Mouse (Mus musculus) urinary bladder, adult 2 months (tissue): Measurements from ENCODE around the gene Cdh16. TPM values are rescaled to one million over a fixed set of nuclear protein-coding genes. Genes with fewer than 3 reads are reported as not detected.
"Not testable (repeated sequence)": the region's sequence is repeated elsewhere in the genome, so short reads cannot be mapped to it uniquely, and the experiment has no call there.

Source experiments
- DNase-seq: peaks from one replicate; pipeline ENCODE4 v3.0.0; 2022; ENCODE audit warnings: low spot score
- polyA plus RNA-seq: library from polyadenylated mRNA; depleted of rRNA; stranded (reverse); fragments of >200 nt; gene quantifications from 2 replicates; pipeline ENCODE4 v1.2.3, GENCODE M21; 2012; rRNA removed

Gene Cdh16
- not detected in 2 replicates for polyA plus RNA-seq

DNA sequence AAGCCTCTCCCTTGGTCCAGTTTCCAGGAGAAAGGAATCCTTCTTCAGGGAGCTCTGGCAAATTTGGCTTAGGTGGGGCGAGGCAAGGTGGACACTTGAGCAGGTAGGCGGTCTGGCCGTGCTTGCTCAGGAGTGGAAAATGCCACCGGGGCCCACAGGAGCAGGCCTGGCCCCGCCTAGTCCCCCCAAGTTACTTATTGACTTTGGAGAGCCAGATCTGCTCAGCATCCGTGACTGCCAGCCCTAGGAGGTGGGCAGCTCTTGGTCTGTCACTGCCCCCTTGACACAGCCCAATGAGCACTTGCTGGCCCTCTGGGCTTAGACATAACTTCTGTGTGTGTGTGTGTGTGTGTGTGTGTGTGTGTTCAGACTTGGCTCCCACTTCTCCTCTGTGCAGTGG, at the start of gene Cdh16:
TSS of gene Cdh16 (minus strand) at position 236 of the 400 bp plus-strand sequence.
- no peak for DNase-seq

DNA sequence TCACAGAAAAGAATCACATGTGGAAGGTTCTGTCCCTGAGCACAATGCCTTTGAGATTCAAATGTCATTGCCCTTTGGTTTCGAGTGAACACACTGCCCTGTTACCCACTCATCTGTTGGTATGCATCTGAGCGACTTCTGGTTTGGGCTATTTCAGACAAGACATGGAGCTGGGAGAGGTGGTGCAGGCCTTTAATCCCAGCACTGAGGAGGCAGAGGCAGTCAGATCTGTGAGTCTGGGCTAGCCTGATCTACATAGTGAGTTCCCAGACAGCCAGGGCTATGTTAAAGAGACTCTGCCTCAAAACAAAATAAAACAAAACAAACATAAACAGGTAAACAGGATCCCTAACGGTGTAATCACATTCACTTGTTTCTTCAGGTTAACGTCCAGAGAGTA, 31.4 kb upstream of the Cdh16 start:
- DNase-seq = no peak

DNA sequence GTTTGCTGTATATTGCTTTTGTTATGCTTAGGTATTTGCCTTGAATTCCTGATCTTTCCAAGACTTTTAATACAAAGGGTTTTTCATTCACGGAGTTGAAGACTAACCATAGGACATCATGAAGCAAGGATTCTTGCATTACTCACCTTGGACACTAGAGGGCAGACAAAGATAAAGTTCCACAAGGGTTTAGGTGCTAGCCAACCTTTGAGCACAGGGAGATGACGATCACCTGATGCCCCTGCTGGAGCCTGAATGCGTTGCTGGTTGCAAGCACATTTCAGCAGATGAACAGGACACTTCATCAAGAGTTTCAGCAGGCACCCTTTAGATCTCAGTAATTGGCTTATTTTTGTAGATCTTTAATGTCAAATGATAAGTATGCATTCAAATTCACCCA, 30.8 kb upstream of the Cdh16 start:
- DNase-seq = no peak

DNA sequence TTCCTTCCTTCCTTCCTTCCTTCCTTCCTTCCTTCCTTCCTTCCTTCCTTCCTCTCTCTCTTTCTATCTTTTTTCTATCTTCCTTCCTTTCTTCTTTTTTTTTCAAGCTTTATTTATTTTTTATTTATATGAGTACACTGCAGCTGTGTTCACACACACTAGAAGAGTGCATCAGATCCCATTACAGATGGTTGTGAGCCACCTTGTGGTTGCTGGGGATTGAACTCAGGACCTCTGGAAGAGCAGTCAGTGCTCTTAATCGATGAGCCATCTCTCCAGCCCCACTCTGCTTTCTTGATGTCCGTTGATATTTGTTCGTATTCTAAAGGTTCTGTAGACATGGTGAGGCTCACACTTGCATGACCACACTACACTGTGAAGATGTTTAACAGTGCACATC, 20.0 kb upstream of the Cdh16 start:
- DNase-seq = not testable (repeated sequence)

DNA sequence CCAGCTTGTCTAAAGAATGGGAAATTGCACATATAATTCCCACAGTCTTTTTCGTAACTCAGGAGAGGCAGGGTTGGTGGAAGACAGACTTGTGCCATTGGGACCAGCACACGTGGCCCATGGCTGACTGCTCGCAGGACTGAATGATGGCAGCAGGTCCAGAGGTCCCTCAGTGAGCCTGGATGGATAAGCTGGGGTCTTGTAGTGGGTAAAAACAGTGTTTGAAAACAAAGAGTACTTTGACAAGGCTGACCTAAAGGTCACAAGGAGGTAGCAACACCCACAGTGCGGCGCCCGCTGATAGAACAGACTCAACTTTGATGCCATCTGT, 18.1 kb upstream of the Cdh16 start:
- DNase-seq = no peak

DNA sequence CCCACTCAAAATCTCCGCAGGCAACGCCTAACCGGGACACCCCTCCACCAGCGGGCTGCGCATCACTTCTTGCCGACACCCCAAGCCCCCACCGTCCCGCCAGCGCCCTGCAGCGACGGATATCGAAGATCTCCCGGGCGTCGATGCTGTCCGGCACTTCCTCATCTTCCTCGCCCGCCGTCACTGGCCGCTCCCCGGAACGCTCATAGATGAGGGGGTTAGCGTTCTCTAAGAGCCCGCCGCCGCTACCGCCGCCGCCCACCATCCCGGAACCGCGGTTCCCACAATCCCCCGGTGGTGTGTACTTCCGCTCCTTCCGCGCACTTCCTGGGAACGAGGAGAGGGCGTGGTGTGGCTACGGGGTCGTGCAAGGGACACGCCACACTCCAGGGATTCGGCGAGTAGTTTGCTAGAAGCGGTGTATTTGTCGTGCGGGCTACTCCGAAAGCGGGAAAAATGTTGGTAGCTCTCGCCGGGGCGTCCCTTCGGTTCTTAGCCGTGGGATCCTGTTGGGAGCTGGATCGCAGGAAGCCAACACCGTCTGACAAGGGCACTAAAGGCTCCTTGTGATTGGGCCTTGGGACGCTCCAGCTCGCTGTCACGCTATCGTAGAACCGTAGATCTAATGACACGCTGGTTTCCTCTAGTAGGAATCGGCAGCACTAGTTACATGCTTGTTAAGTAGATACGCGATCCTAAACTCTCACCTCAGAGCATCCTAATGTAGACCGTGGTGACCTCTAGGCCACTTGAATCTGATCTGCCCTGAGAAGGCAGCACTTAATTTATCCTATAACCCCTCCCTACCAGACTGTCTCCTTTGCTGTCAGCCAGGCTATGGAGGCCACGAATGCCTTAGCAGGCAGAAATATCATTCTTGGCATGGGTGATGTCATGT, 17.5 kb upstream of the Cdh16 start, which contains the start of gene Ciao2b:
TSS of gene Ciao2b (minus strand) at position 540 of the 898 bp plus-strand sequence.
- peak; percentile 81 for DNase-seq

DNA sequence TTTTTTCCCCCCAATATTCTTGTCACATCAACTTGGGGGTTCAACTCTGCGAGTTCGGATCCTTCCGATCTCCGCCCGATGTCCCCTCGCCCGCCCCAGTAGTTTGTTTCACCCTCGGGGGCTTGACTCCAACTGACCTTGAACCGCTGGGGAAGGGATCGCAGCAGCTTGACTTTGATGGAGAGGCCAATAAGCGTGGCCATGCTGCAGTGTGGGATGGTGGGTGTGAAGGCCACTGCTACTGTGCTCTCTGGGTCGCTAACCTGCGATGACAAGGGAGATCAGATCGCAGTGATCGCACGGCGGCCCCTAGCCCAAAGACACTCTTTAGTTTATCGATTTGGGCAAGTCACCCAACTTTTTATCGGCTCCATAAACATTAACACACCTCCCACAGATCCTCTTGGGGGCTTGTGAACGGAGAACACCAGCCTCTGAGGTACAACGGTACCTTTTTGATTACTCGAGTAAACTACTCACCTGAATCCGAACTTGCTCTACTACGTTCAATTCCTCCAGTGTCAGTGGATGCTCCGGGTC, 16.7 kb upstream of the Cdh16 start:
- DNase-seq = peak; percentile 15

DNA sequence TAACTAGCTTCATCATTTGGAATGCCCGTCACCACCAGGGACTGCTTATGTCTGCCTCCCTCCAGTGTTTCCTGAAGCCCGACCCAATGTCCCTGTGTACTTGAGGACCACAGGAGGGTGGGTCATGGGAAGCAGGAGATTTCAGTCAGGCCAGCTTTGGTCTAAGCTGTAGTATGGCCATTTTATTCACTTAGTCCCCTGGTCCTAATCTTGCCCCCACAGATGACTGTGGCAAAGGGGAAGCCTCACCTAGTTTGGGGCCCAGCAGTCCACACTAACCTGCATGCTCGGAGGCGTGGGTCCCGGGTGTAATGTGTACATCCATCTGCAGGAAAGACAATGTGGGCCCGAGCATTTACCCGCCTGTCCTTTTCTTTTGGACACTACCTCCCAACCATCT, 16.0 kb upstream of the Cdh16 start:
- DNase-seq = no peak

DNA sequence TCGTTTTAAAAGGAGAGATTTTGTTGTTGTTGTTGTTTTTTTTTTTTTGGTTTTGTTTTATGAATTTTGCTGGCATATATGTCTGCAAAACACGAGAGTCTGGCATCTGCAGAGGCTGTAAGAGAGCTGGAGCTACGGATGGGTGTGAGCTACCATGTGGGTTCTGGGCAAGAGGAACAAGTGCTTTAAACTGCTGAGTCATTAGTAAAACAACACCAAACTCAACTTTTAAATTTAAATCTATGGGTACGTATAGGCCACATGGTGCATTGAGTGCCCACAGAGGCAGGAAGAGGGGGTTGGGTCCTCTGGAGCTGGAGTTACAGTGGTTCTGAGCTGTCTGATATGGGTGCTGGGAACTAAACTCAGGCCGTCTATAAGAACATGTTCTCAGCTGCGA, 13.8 kb upstream of the Cdh16 start:
- DNase-seq = no peak

DNA sequence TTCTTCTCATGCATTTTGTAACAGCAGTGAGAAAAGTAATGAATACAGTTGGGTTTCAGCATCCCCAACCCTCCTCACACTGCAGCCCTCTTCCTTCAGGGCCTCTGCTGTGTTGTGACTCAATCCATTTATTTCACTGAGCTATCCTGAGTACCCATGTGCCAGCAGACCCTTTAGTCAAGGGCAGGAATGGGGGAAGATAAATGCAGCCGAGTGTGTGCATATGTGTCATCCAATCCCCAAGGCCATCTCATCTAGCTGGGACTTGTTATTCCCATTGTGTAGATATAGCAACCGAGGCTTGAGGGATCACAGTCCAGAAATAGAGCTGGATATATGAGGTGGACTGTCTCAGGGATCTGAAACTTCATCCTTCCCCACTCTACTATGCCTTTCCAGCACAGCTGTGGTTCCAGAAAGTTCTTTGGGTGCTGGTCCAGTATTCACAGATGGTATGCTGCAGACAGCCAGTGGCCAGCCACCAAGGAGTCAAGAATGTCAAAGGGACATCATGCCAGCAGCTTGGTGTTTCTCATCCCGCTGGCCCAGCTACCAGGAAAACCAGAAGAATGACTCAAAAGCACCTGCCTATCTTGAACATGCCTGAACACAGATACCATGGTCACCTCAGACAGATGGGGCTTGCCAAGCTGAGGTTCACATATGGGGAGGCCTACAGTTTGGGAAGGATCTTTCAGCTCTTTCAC, 11.0 kb upstream of the Cdh16 start:
- DNase-seq = no peak

DNA sequence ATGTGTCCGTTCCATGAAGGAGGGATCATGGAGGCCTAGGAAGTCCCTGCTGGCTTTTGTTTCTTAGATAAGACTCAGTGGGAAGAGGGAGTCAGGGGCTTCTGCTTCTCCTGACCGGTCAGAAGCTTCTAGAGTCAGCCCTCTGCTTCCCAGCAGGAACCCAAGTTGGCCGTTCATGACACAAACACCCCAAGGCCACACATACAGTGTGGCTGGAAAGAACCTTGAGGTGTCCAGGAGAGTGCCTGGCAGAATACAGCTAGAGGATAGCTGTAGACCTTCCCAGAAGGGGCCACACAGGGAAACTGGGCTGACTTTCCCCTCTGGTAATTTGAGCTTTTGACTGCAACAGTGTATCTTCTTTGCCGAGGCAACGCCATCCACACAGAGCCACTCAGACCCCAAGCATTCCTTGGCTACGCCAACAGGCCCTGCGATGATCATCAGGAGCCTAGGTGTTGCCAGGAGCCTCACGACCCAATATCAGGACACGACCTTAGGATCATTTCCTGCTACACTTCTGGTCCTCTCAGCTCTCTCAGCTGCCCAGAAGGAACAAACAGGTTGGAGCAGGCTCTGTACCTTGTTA, 9.1 kb upstream of the Cdh16 start:
- DNase-seq = no peak

DNA sequence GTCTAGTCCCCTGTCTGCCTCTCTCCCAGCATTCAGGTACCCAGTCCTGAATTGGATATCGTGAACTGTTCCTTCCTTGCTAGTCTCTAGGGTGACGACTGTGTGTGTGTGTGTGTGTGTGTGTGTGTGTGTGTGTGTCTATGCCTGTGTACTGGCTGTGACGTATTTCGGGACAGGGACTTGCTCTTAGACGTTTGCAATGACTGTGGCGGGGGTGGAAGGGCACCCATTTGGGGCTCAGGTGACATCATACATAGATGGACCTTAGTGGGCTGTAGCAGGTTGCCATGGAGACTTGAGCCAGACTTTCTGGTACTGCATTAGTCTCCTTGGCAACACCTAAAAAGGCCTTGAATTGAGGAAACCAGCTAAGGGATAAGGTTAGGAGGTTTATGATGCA, 8.3 kb upstream of the Cdh16 start:
- DNase-seq = no peak

DNA sequence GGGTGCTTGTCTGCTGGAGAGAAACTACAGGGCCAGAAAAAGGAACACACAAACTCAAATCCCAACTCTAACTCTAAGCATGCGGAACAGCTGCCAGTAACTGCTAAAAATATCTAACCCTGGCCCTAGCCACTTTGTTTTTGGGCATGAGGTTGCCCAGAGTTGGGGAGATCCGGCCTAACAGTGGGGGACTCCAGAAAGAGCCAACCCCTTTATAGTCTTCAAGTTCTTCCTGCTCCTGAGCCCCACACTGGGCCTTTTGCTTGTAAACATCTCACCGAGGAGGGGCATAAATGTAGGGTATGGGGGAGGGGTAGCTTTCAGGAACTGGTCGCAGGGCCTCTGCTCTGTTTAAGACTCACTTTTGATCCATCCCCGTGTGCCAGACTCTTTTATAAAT, 7.8 kb upstream of the Cdh16 start:
- no peak for DNase-seq

DNA sequence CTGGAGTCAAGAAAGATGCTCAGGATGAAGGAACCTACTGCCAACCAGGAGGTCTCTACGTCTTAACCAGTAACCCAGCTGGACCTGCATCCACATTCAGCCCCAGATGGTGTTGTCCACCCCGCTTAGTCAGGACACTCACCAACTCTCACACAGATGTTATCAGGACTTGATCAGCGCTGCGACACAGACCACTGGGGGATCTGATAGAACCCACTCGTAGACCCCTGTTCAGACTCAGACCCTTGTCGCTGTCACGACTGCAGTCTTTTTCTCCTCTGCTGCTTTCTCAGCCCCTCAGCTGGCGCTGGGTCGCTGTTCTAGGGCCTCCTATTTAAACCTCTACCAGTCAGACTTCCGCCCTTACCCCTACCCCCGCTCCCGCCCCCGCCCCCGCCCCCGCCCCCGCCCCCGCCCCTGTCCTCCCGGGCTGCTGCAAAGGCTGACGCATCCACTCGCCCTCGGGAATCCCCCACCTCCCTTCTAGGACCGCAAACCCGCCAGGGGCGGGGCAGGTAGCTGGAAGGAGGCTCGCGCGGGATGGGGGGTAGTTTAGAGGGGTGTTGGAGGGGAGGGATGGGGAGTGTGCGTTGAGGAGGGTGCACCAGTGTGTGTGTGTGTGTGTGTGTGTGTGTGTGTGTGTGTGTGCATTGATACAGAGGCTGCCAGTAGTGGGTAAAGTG, 6.9 kb upstream of the Cdh16 start, which contains the start of gene Rrad:
TSS of gene Rrad (minus strand) at position 347 of the 683 bp plus-strand sequence.
- DNase-seq = no peak

DNA sequence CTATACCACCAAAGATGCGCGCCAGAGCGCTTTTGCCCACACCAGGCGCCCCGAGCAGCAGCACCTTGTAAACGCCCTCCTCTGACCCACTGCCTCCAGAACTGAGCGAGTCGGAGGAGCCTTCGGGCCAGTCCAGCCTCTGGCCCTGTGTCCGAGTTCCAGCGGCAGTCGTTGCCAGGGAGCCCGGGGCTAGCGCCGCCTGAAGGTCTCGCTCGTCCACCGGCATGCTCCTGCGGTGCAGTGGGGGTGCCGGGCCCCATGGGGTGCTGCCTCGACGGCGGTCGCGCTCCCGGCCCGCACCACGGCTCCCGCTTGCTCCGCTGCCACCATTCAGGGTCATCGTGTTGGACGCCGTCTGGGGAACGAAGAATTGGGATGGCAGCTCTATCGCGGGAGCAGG, 6.4 kb upstream of the Cdh16 start:
- DNase-seq = peak; percentile 32

DNA sequence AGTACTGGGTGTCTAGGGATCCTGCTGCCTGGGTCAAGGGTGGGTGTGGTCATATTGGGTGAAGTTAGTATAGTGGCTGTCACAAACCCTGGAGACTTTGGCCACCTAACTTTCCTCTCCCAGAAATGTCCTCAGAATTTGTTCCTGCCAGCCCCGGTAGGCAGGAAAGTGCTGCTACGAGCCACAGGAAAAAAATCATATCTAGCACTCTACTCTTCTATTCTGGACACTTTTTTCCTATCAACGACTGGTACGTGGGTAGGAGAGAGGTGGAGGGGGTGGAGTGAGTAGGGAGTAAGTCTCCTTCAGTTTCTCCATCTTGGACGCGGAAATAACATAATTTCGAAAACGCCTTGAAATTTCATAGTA, 5.9 kb upstream of the Cdh16 start:
- DNase-seq = no peak

DNA sequence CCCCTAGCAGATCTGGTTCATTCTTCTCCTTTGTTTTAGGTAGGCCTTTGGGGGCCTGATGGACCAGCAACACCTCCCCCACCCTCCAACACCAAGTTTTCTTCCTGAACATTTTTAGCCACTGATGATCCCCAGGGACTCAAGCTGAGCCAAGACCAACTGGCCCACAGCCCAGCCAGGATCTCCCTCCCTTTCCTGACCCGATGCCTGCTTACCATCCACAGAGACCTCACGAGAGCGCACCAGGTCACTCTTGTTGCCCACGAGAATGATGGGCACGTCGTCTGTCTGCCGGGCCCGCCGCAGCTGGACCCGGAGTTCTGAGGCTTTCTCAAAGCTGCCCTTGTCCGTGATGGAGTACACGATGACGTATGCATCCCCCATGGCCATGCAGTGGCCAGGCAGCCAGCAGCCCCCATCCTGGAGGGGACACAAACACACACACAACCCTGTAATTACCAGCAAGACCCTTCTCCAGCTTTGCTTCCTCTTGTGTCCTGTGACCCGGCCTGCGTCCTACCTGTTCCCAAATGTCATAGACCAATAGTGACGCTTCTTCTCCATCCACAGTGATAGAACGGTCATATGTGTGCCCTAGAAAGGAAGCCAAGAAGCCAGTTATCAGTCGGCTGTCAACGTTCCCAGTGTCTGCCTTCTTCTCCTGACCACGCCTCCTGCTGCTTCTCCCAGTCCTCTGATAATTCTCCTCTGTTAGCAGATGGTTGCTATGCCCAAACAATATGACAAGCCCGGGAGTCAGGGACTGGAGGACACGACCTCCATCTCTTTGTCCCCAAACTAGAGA, 5.3 kb upstream of the Cdh16 start:
- DNase-seq = peak; percentile 27

DNA sequence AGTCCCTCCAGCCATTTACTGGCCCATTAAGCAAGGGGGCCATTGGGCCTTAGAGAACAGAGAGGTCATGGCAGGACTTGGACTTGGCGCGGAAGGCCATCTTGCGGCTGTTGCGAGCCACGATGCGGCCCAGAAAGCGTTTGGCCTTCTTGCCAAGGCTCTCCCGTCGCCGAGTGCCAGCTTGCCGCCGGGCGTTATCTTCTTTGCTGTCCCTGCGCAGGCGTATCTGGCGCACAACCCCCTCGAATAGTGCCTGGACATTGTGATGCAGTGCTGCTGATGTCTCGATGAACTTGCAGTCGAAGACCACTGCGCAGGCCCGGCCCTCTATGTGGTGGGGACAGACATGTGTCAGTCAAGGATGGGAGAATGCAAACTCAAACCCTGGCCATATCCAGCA, 4.2 kb upstream of the Cdh16 start:
- no peak for DNase-seq

DNA sequence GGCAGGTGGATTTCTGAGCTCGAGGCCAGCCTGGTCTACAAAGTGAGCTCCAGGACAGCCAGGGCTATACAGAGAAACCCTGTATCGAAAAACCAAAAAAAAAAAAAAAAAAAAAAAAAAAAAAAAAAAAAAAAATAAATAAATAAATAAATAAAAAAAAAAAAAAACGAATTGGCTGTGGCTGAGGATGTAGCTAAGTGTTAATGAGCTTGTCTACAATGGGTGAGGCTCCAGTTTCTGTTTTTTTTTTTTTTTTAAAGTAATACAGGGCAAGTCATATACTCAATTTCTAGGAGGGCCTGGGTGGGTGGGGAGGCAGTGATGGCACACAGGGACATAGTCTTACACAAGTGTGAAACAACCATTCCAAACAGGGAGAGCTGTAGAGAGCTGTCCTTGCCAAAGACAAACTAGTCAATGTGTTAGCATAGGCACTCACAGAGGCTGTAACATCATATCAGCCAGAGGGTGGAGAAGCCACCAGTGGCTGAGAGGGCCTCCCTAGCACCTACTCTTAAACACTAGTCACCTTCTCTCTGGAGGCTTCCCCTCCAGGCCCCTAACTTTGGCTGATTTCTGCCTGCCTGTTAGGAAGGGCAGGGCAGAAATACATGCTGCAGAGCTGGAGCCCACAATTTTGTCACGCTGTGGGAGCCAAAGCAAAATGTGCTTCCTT, 3.0 kb upstream of the Cdh16 start:
- peak; percentile 4 for DNase-seq

DNA sequence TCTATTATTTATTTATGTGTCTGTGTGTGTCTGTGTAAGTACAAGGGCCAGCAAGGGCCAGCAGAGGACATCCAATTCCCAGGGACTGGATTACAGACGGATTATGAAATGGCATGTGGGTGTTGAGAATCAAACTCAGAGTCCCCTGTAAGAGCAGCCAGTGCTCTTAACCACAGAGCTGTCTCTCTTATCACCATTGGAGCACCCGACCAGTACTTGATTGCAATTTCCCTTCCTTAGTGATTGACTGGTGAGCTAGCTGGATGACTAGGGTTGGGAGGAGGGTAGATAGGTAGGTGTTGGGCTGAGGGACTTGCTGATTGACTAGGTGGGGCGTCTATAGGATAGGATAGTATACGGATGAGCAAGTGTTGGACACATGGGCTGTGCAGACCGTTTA, 3.4 kb downstream of the Cdh16 start:
- DNase-seq = no peak

DNA sequence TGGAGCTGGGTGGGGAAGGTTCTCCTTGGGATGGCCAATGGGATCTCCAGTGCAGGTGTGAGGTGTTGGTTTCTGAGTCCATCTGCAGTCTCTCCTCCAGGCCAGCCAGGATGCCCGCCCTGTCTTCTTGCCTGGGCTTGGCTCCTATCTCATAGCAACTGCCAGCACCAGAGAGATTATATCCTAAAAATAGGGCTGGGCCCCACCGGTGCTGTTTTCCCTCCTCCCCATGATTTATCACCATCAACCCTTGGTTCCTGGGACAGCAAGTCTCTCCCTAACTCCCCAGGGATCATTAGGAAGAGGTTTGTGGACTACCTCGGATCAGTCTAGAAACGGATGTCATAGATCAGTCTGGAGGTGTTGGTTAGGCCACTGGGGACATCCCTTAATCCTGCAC, 11.1 kb downstream of the Cdh16 start:
- no peak for DNase-seq
